Mouse (Mus musculus): ENCODE measurements at regions not wholly inside any gene's neighbourhood (a gene's known extent, or its start where the extent isn't known, plus 50 kb on each side); places are given as distances from the start of the nearest gene placed in this dataset.

GRCm38 (mm10) chr8:116215909-116216308, 288.9 kb upstream of the Dynlrb2 start:
- no peak overlapping the region for H3K9ac ChIP-seq
- no peaks in the 10 kb centered on the region for H3K4me1 ChIP-seq
- H3K27ac ChIP-seq: no peak overlapping the region
- H3K4me2 ChIP-seq: no peak overlapping the region
- H3K36me3 ChIP-seq: no peaks in the 10 kb centered on the region
- H3K4me3 ChIP-seq: no peak overlapping the region
- H3K27me3 ChIP-seq: no peaks in the 10 kb centered on the region
- no peaks in the 10 kb centered on the region for H3K9me3 ChIP-seq
- WGBS: 73% methylated on average over 5 of the region's 5 CpGs
- ATAC-seq (ENCODE audit: insufficient number of reproducible peaks, insufficient read depth, low FRiP score, low TSS enrichment, low read depth): no peak

GRCm38 (mm10) chr8:116215286-116215860, 289.4 kb upstream of the Dynlrb2 start:
- Histone ChIP-seq H3K4me3 (no peak overlapping the region), H3K36me3 (no peaks in the 10 kb centered on the region), H3K27me3 (no peaks in the 10 kb centered on the region), H3K4me1 (no peaks in the 10 kb centered on the region), H3K9me3 (no peaks in the 10 kb centered on the region), H3K27ac (no peak overlapping the region), H3K9ac (no peak overlapping the region), H3K4me2 (no peak overlapping the region)
- no peak for ATAC-seq (ENCODE audit: insufficient number of reproducible peaks, insufficient read depth, low FRiP score, low TSS enrichment, low read depth)
- 68% methylated on average over 5 of the region's 5 CpGs for WGBS

GRCm38 (mm10) chr8:116203631-116204030, 301.1 kb upstream of the Dynlrb2 start:
- ATAC-seq (ENCODE audit: insufficient number of reproducible peaks, insufficient read depth, low FRiP score, low TSS enrichment, low read depth): no peak
- 51% methylated on average over 2 of the region's 2 CpGs for WGBS
- H3K27ac ChIP-seq: no peak overlapping the region

GRCm38 (mm10) chr8:116200459-116200999, 304.2 kb upstream of the Dynlrb2 start:
- Histone ChIP-seq H3K27me3 (no peaks in the 10 kb centered on the region), H3K36me3 (no peaks in the 10 kb centered on the region), H3K4me2 (no peak overlapping the region), H3K9ac (no peak overlapping the region), H3K4me3 (no peak overlapping the region), H3K9me3 (no peaks in the 10 kb centered on the region), H3K4me1 (peaks cover 13% of the 10 kb centered on the region), H3K27ac (peak overlapping the region; percentile 56)
- WGBS: 35% methylated on average over 11 of the region's 11 CpGs
- ATAC-seq (ENCODE audit: insufficient number of reproducible peaks, insufficient read depth, low FRiP score, low TSS enrichment, low read depth): no peak

More at GRCm38 (mm10) chr8:116203631-116204030, 301.1 kb upstream of the Dynlrb2 start:
- Histone ChIP-seq H3K27me3 (no peaks in the 10 kb centered on the region), H3K4me1 (peaks cover 13% of the 10 kb centered on the region), H3K36me3 (no peaks in the 10 kb centered on the region), H3K9ac (no peak overlapping the region), H3K4me3 (no peak overlapping the region), H3K9me3 (peaks cover 7% of the 10 kb centered on the region), H3K4me2 (no peak overlapping the region)

GRCm38 (mm10) chr8:116196623-116197184, 308.1 kb upstream of the Dynlrb2 start:
- Histone ChIP-seq H3K9me3 (no peaks in the 10 kb centered on the region), H3K4me3 (no peak overlapping the region), H3K9ac (no peak overlapping the region), H3K27me3 (no peaks in the 10 kb centered on the region), H3K4me2 (no peak overlapping the region), H3K27ac (no peak overlapping the region), H3K36me3 (no peaks in the 10 kb centered on the region), H3K4me1 (peaks cover 13% of the 10 kb centered on the region)
- ATAC-seq (ENCODE audit: insufficient number of reproducible peaks, insufficient read depth, low FRiP score, low TSS enrichment, low read depth): no peak
- WGBS: 80% methylated on average over 9 of the region's 9 CpGs

- Histone ChIP-seq H3K4me3 (no peak overlapping the region), H3K27me3 (no peaks in the 10 kb centered on the region), H3K36me3 (no peaks in the 10 kb centered on the region), H3K4me2 (no peak overlapping the region), H3K4me1 (no peaks in the 10 kb centered on the region), H3K9me3 (no peaks in the 10 kb centered on the region), H3K27ac (no peak overlapping the region), H3K9ac (no peak overlapping the region)
- WGBS: 20% methylated on average over 3 of the region's 3 CpGs
- no peak for ATAC-seq (ENCODE audit: insufficient number of reproducible peaks, insufficient read depth, low FRiP score, low TSS enrichment, low read depth)
Measured at GRCm38 (mm10) chr8:116192096-116192495, 312.7 kb upstream of the Dynlrb2 start.

GRCm38 (mm10) chr8:116185206-116185605, 319.6 kb upstream of the Dynlrb2 start:
- Histone ChIP-seq H3K4me2 (no peak overlapping the region), H3K27ac (no peak overlapping the region), H3K9ac (no peak overlapping the region), H3K4me3 (no peak overlapping the region), H3K36me3 (no peaks in the 10 kb centered on the region), H3K4me1 (peaks cover 5% of the 10 kb centered on the region; the same call in 1 of the 2 replicates), H3K9me3 (no peaks in the 10 kb centered on the region), H3K27me3 (no peaks in the 10 kb centered on the region)
- ATAC-seq (ENCODE audit: insufficient number of reproducible peaks, insufficient read depth, low FRiP score, low TSS enrichment, low read depth): no peak
- WGBS: 82% methylated on average over 7 of the region's 7 CpGs

- WGBS: 72% methylated on average over 8 of the region's 8 CpGs
Measured at GRCm38 (mm10) chr8:116184241-116184640, 320.5 kb upstream of the Dynlrb2 start.

GRCm38 (mm10) chr8:116177946-116178345, 326.8 kb upstream of the Dynlrb2 start:
- H3K36me3 ChIP-seq: no peaks in the 10 kb centered on the region
- no peaks in the 10 kb centered on the region for H3K27me3 ChIP-seq
- H3K4me3 ChIP-seq: no peak overlapping the region
- H3K9me3 ChIP-seq: no peaks in the 10 kb centered on the region
- no peak overlapping the region for H3K27ac ChIP-seq
- H3K9ac ChIP-seq: no peak overlapping the region
- no peak overlapping the region for H3K4me2 ChIP-seq
- no peak for ATAC-seq (ENCODE audit: insufficient number of reproducible peaks, insufficient read depth, low FRiP score, low TSS enrichment, low read depth)
- no peaks in the 10 kb centered on the region for H3K4me1 ChIP-seq
- WGBS: 55% methylated on average over 2 of the region's 2 CpGs

More at GRCm38 (mm10) chr8:116184241-116184640, 320.5 kb upstream of the Dynlrb2 start:
- H3K9ac ChIP-seq: no peak overlapping the region
- H3K27me3 ChIP-seq: no peaks in the 10 kb centered on the region
- ATAC-seq (ENCODE audit: insufficient number of reproducible peaks, insufficient read depth, low FRiP score, low TSS enrichment, low read depth): no peak
- H3K4me1 ChIP-seq: peaks cover 5% of the 10 kb centered on the region; the same call in 1 of the 2 replicates
- no peaks in the 10 kb centered on the region for H3K36me3 ChIP-seq
- no peak overlapping the region for H3K27ac ChIP-seq
- no peak overlapping the region for H3K4me3 ChIP-seq
- no peaks in the 10 kb centered on the region for H3K9me3 ChIP-seq
- H3K4me2 ChIP-seq: no peak overlapping the region

GRCm38 (mm10) chr8:116174891-116175290, 329.9 kb upstream of the Dynlrb2 start:
- Histone ChIP-seq H3K4me2 (no peak overlapping the region), H3K9ac (no peak overlapping the region), H3K27ac (no peak overlapping the region), H3K4me3 (no peak overlapping the region), H3K27me3 (no peaks in the 10 kb centered on the region), H3K9me3 (no peaks in the 10 kb centered on the region), H3K36me3 (no peaks in the 10 kb centered on the region), H3K4me1 (no peaks in the 10 kb centered on the region)
- 52% methylated on average over 3 of the region's 3 CpGs for WGBS
- ATAC-seq (ENCODE audit: insufficient number of reproducible peaks, insufficient read depth, low FRiP score, low TSS enrichment, low read depth): no peak

- Histone ChIP-seq H3K4me1 (no peaks in the 10 kb centered on the region), H3K36me3 (no peaks in the 10 kb centered on the region), H3K9ac (no peak overlapping the region), H3K4me3 (no peak overlapping the region), H3K4me2 (no peak overlapping the region), H3K27me3 (no peaks in the 10 kb centered on the region), H3K9me3 (no peaks in the 10 kb centered on the region), H3K27ac (no peak overlapping the region)
- ATAC-seq (ENCODE audit: insufficient number of reproducible peaks, insufficient read depth, low FRiP score, low TSS enrichment, low read depth): no peak
- WGBS: 49% methylated on average over 1 of the region's 1 CpGs
Measured at GRCm38 (mm10) chr8:116173961-116174360, 330.8 kb upstream of the Dynlrb2 start.

GRCm38 (mm10) chr8:116167874-116168273, 336.9 kb upstream of the Dynlrb2 start:
- H3K4me3 ChIP-seq: no peak overlapping the region
- WGBS: 44% methylated on average over 4 of the region's 4 CpGs
- no peak for ATAC-seq (ENCODE audit: insufficient number of reproducible peaks, insufficient read depth, low FRiP score, low TSS enrichment, low read depth)
- no peaks in the 10 kb centered on the region for H3K36me3 ChIP-seq
- no peaks in the 10 kb centered on the region; the same call in 1 of the 2 replicates for H3K4me1 ChIP-seq
- no peak overlapping the region for H3K4me2 ChIP-seq
- H3K9ac ChIP-seq: no peak overlapping the region
- no peak overlapping the region for H3K27ac ChIP-seq
- H3K27me3 ChIP-seq: peaks cover 11% of the 10 kb centered on the region; the same call in 1 of the 2 replicates
- H3K9me3 ChIP-seq: no peaks in the 10 kb centered on the region
